Mouse (Mus musculus) neural tube, embryonic 12.5 days (tissue): ENCODE measurements around the gene Skap2. TPM values are rescaled to one million over a fixed set of nuclear protein-coding genes. Genes with fewer than 3 reads are reported as not detected.

Experiments used
- ATAC-seq: fragments of 200-750 bp; cut with Nextera tagmentation; 2 replicates; pipeline ENCODE4 v1.8.0; 2017; ENCODE audit warnings: low read depth, mild to moderate bottlenecking, moderate TSS enrichment, moderate library complexity; ENCODE audit not compliant: low FRiP score
- H3K27ac ChIP-seq: fragments of 300-500 bp; sonication (generic); 2 replicates; pipeline ENCODE4 v1.5.1; 2016
- H3K27me3 ChIP-seq: fragments of 300-500 bp; sonication (generic); replicated peaks from 2 replicates; pipeline ENCODE4 v1.6.1; 2016; ENCODE audit warnings: mild to moderate bottlenecking
- H3K36me3 ChIP-seq: fragments of 300-500 bp; sonication (generic); 2 replicates; pipeline ENCODE4 v1.6.1; 2016; ENCODE audit warnings: mild to moderate bottlenecking
- H3K4me1 ChIP-seq: fragments of 300-500 bp; sonication (generic); 2 replicates; pipeline ENCODE4 v1.6.1; 2016
- H3K4me2 ChIP-seq: fragments of 300-500 bp; sonication (generic); replicated peaks from 2 replicates; pipeline ENCODE4 v1.6.1; 2016; ENCODE audit warnings: mild to moderate bottlenecking
- H3K4me3 ChIP-seq: fragments of 300-500 bp; sonication (generic); 2 replicates; pipeline ENCODE4 v1.5.1; 2016
- H3K9ac ChIP-seq: fragments of 300-500 bp; sonication (generic); 2 replicates; pipeline ENCODE4 v1.6.1; 2016; ENCODE audit warnings: mild to moderate bottlenecking
- H3K9me3 ChIP-seq: fragments of 300-500 bp; sonication (generic); 2 replicates; pipeline ENCODE4 v1.6.1; 2016; ENCODE audit warnings: mild to moderate bottlenecking
- WGBS: fragments of 180-500 bp; shearing (Covaris S2); methylation state at CpG from one replicate; pipeline ENCODE4 v1.1.7; 2016; 5-methylcytosine and 5-hydroxymethylcytosine counted together
- polyA plus RNA-seq: library from polyadenylated mRNA; unstranded; fragments of >200 nt; fragmentation: Nextera tagmentation; extraction: Ambion mirVana; gene quantifications from 2 replicates; pipeline ENCODE4 v1.2.1, GENCODE M21; 2016

Skap2 gene
- polyA plus RNA-seq, 1 experiment from 2014 or later, result 60.8 TPM

GRCm38 (mm10) chr6:51820853-51821252, 191.5 kb downstream of the Skap2 start:
- H3K4me3 ChIP-seq, result no peak overlapping the region
- 0 out of 2 replicates have a peak, but pooled peaks cover 4% of the 10 kb centered on the region for H3K27me3 ChIP-seq
- H3K9ac ChIP-seq, result no peak overlapping the region
- H3K4me1 ChIP-seq, result peaks cover 5% of the 10 kb centered on the region; the same call in 1 of the 2 replicates
- no peaks in the 10 kb centered on the region for H3K36me3 ChIP-seq
- H3K9me3 ChIP-seq, result no peaks in the 10 kb centered on the region
- 86% methylated on average over 5 of the region's 5 CpGs for WGBS
- no peak overlapping the region for H3K4me2 ChIP-seq
- no peak for ATAC-seq
- no peak overlapping the region for H3K27ac ChIP-seq

- Histone ChIP-seq H3K4me1 (no peaks in the 10 kb centered on the region; the same call in 1 of the 2 replicates), H3K9ac (no peak overlapping the region), H3K4me3 (no peak overlapping the region), H3K4me2 (no peak overlapping the region), H3K27me3 (0 out of 2 replicates have a peak, but pooled peaks cover 4% of the 10 kb centered on the region), H3K36me3 (no peaks in the 10 kb centered on the region), H3K9me3 (no peaks in the 10 kb centered on the region), H3K27ac (no peak overlapping the region)
- ATAC-seq, result no peak
- WGBS, result 80% methylated on average over 6 of the region's 6 CpGs
These were observed 195.3 kb downstream of the Skap2 start for GRCm38 (mm10) chr6:51816892-51817621.

GRCm38 (mm10) chr6:51810906-51811305, 201.4 kb downstream of the Skap2 start:
- H3K9me3 ChIP-seq, result no peaks in the 10 kb centered on the region
- no peak for ATAC-seq
- H3K36me3 ChIP-seq, result no peaks in the 10 kb centered on the region
- H3K9ac ChIP-seq, result no peak overlapping the region
- no peak overlapping the region for H3K27ac ChIP-seq
- 94% methylated on average over 4 of the region's 4 CpGs for WGBS
- no peaks in the 10 kb centered on the region for H3K27me3 ChIP-seq
- H3K4me2 ChIP-seq, result no peak overlapping the region
- no peaks in the 10 kb centered on the region; the same call in 1 of the 2 replicates for H3K4me1 ChIP-seq
- H3K4me3 ChIP-seq, result no peak overlapping the region

- H3K27ac ChIP-seq, result no peak overlapping the region
- WGBS, result 86% methylated on average over 12 of the region's 12 CpGs
- no peaks in the 10 kb centered on the region for H3K4me1 ChIP-seq
- no peaks in the 10 kb centered on the region for H3K27me3 ChIP-seq
- H3K4me3 ChIP-seq, result no peak overlapping the region
- ATAC-seq, result no peak
- no peak overlapping the region for H3K4me2 ChIP-seq
- H3K9ac ChIP-seq, result no peak overlapping the region
- no peaks in the 10 kb centered on the region for H3K9me3 ChIP-seq
- no peaks in the 10 kb centered on the region for H3K36me3 ChIP-seq
These were observed 203.1 kb downstream of the Skap2 start for GRCm38 (mm10) chr6:51809164-51809824.

GRCm38 (mm10) chr6:51808011-51808410, 204.3 kb downstream of the Skap2 start:
- Histone ChIP-seq H3K36me3 (no peaks in the 10 kb centered on the region), H3K4me2 (no peak overlapping the region), H3K27ac (no peak overlapping the region), H3K9ac (no peak overlapping the region), H3K4me3 (no peak overlapping the region), H3K4me1 (no peaks in the 10 kb centered on the region), H3K27me3 (no peaks in the 10 kb centered on the region), H3K9me3 (no peaks in the 10 kb centered on the region)
- WGBS, result 77% methylated on average over 6 of the region's 6 CpGs
- no peak for ATAC-seq

Other genes starting within 250 kb of the Skap2 start
- gene Hoxa1, start 145.8 kb upstream of the Skap2 start, polyA plus RNA-seq, result 4.7 and 5.0 TPM in 2 replicates
- 25.6 and 34.2 TPM in 2 replicates for gene Hoxa2, start 152.3 kb upstream of the Skap2 start, polyA plus RNA-seq
- 6.4 and 7.0 TPM in 2 replicates for gene 5730596B20Rik, start 164.9 kb upstream of the Skap2 start, polyA plus RNA-seq
- gene Hoxa4, start 179.2 kb upstream of the Skap2 start, polyA plus RNA-seq, result 7.1 and 9.7 TPM in 2 replicates
- 72.6 and 76.1 TPM in 2 replicates for gene Hoxa5, start 192.0 kb upstream of the Skap2 start, polyA plus RNA-seq
- 34.7 and 34.9 TPM in 2 replicates for gene Hoxa6, start 196.2 kb upstream of the Skap2 start, polyA plus RNA-seq
- 21.1 and 25.1 TPM in 2 replicates for gene Hoxa3, start 200.8 kb upstream of the Skap2 start, polyA plus RNA-seq
- not detected in 2 replicates for gene Gm28308, start 200.8 kb upstream of the Skap2 start, polyA plus RNA-seq
- gene Hoxa7, start 209.3 kb upstream of the Skap2 start, polyA plus RNA-seq, result 81.2 and 102 TPM in 2 replicates
- 124 and 131 TPM in 2 replicates for gene Hoxa9, start 218.5 kb upstream of the Skap2 start, polyA plus RNA-seq
- 108 and 119 TPM in 2 replicates for gene Hoxa10, start 228.3 kb upstream of the Skap2 start, polyA plus RNA-seq
- 10.8 and 13.4 TPM in 2 replicates for gene Hoxa11, start 233.3 kb upstream of the Skap2 start, polyA plus RNA-seq
- gene Hoxa13, start 248.3 kb upstream of the Skap2 start, polyA plus RNA-seq, result 0.10 and 1.3 TPM in 2 replicates